Mouse (Mus musculus) testis, adult 10 weeks (tissue): ENCODE results near the gene Ugp2. TPM values are rescaled to one million over a fixed set of nuclear protein-coding genes. Genes with fewer than 3 reads are reported as not detected.

ENCODE experiments used
- polyA plus RNA-seq: library from polyadenylated mRNA; stranded (reverse); fragments of 350-450 nt; fragmentation: Illumina TruSeq; extraction: RNeasy Lipid Tissue Mini Kit (QIAGEN cat#74804); gene quantifications from one replicate; pipeline ENCODE4 v1.2.3, GENCODE M21; 2014; ENCODE audit warnings: low read depth, low replicate concordance

The Ugp2 gene
- 117 TPM for polyA plus RNA-seq

DNA sequence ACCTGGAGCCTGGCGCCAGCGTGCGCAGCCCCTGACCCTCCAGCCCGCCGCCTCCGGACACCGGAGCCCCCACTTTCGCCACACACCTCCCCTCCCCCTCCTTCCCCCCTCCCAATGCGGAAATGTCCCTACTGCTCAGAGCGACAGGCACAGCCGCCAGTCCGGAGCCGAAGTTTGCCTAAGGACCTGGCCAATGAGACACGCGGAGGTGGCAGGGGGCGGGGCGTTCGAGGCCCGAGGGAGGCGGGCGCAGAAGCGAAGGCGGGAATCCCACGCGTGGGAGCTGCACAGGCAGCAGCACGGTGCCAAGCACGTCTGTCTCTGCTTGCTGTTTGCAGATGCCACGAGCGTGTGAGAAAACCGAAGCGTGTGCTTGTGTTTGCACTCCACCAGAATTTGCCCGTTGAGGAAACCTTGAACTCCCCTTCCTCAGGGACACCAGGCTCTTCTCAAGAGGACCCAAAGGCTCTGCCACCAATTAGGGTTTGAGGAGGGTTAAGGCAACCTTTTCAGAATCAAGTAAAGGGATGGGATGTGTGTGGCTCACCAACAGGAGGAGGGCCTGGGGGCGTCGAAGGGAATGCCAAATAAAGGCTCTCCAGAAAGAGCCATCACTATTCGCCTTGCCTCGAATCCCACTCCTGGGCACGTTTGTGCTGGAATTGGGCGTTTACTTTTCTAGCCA is at the start of gene Ugp2:
Gene Ugp2 (minus strand): TSS at position 80 of the 685 bp plus-strand sequence.

Other genes starting within 250 kb of the Ugp2 start
- gene Vps54, start 131.9 kb downstream of the Ugp2 start, polyA plus RNA-seq: 36.9 TPM
- gene Wdpcp, start 201.0 kb upstream of the Ugp2 start, polyA plus RNA-seq: 82.2 TPM
- gene Mdh1, start 201.2 kb upstream of the Ugp2 start, polyA plus RNA-seq: 20.8 TPM